Mouse (Mus musculus) ES-Bruce4 (cell line): ENCODE data around the gene Gm1123.
A peak's percentile ranks its signal among the peaks of the same experiment; 100 is the strongest.

Experiments
- CTCF ChIP-seq: IDR thresholded peaks from one replicate; pipeline ENCODE4 v1.8.1; 2011; ENCODE audit warnings: low read depth, low read length
- EP300 ChIP-seq: IDR thresholded peaks from 2 replicates; pipeline ENCODE4 v1.6.1; 2011; ENCODE audit warnings: low read depth, low read length; ENCODE audit not compliant: insufficient read depth
- POLR2A ChIP-seq: IDR thresholded peaks from one replicate; pipeline ENCODE4 v1.8.1; 2011; ENCODE audit warnings: low read length; ENCODE audit not compliant: insufficient read depth

- peak; percentile 98 for TF ChIP-seq CTCF
- TF ChIP-seq POLR2A, result no peak
- no peak for TF ChIP-seq EP300
Observed at GRCm38 (mm10) chr9:99062544-99062943, 27.0 kb upstream of the Gm1123 start.
